Mouse (Mus musculus) mouse embryonic stem cell (cell line): Measurements from ENCODE around the gene Pga5.

ENCODE experiments used
- in situ Hi-C, 2 experiments: fragments of 300-500 bp; cut with MboI; formaldehyde crosslinking; loops; 1 replicate in 1 of 2; 3 replicates in 1 of 2; pipeline ENCODE4 v1.14.3; 2019 to 2020; ENCODE audit warnings: low sequenced_read_pairs in 2 of 2, low pct_unique_long_range_greater_than_20kb in 1 of 2, mixed read lengths in 1 of 2; ENCODE audit not compliant: unreplicated experiment in 1 of 2

The Pga5 gene

DNA sequence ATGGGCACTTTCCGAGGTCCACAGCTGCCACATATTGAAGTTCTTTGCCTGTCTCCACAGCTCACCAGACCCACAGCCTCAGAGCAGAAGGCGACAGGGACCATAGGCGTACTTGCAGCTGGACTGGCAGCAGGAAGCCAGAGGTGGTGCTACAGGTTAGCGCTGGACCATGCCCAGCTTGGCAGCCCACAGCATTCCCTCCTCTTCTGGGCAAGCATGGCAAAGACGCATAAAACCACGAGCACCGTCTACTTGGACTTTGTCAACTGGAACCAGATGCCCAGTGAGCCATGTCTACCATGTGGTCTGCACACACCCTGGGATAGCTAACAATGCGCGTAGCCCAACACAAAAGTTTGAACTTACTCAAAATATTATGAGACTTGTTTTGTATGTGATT is 7.2 kb upstream of the Pga5 start:
- in situ Hi-C loops: no loop called here

DNA sequence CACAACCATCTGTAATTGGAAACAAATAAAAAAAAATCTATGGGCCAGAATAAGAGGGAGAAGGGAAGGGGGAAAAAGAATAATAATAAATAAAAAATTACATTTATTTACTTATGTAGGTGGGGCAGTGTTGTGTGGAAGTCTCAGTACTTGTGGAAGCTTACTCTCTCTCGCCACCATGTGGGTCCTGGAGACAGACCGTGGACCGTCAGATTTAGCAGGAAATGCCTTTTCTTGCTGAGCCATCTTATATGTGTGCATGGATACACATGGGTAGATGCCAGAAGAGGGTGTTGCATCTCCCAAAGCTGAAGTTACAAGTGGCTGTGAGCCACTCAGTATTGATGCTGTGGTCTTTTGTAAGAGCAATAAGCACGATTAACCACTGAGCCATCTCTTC is 3.7 kb upstream of the Pga5 start:
- in situ Hi-C loops: no loop called here

DNA sequence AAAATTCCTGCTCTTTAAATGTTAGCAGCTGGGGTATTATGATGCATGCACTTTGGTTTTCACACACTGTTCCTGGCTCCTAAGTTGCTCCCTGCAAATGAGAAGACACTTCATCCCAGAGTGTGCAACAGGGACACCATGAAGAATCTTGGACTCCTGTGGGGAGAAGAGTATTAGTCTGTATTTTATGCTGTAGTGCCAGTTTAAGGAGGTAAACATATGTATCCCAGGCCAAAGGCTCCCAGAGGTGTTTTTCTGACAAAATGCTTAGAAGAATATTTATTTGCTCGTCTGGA is 849 bp upstream of the Pga5 start:
- in situ Hi-C loops: no loop called here

DNA sequence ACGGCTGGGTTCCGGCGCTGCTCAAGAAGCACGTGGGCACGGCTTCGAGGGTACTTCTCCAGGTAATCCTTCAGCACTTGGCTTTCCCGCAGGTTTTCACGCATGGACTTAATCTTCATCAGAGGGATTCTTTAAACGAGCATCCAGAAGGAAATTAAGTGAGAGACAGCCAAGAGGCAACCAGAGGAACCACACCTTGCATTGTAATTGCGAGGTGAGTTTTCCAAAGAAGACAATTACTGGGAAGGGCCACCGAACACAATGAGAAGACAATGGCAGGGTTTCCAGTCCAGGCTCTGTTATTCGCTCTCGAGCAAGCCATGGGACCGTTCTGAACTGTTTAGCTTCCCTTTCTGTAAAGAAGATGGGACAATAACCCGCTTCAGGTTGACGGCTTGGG is 1.2 kb downstream of the Pga5 start:
- in situ Hi-C loops: no loop called here

DNA sequence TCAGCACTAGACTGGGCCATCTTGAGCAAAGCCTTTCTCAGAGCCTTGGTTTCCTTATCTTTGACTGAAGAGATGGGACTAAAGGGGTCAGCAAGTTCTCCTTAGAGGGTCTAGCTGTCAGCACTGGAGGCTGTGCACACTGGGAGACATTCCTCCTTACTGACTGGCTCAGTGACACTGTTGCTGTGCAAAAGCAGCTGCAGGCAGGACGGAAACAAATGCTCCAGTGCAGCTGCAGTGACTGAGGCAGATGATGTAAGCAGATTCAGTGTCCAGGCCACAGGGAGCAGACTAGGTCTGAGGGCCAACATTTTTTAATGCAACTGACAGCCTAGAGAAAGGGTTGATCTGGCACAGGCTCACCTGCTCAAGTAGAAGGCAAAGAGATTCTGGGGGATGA is 4.6 kb downstream of the Pga5 start:
- in situ Hi-C loops: no loop called here

DNA sequence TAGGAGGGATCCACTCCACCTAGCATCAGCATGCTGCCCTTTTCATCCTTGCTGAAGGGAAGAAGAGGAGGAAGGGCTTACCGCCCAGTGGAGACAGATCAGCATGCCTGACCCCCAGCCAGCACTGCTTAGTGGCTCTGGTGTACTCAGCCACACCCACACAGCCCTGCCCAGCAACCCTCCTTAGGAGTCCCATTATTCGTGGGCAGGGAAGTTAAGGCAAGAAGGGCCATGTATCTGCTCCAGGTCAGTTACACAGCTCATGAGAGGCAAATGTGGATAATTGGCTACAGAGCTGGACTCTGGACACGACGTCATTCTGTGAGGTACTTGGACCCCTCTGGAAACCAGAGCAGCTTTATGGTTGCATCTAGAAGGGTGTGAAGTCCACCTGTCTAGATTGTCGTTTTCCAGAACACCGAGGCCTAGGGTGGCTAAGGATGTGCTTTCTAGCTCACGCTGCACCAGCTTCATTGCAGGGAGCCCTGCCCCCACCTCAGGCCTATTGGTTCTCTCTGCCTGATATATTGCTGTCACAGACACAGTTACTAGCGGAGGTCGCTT is 5.9 kb downstream of the Pga5 start:
- in situ Hi-C loops: no loop called here

DNA sequence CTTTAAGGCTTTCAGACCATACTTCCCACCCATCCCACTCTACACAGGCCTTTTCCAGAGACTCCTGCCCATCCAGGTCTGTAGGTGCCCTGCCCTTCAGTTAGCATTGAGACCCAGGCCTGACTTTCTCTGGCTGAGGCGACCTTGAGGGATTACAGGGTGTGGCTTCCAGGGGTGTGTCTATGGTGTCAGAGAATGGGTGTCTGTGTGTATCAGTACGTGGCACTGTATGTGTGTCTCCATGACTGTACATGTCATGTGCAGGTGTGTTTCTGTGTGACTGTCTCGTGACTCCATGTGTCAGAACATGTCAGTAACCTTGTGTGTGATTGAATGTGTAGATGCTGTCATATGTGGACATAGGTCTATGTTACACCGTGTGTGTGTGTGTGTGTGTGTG is 6.6 kb downstream of the Pga5 start:
- in situ Hi-C loops: no loop called here

DNA sequence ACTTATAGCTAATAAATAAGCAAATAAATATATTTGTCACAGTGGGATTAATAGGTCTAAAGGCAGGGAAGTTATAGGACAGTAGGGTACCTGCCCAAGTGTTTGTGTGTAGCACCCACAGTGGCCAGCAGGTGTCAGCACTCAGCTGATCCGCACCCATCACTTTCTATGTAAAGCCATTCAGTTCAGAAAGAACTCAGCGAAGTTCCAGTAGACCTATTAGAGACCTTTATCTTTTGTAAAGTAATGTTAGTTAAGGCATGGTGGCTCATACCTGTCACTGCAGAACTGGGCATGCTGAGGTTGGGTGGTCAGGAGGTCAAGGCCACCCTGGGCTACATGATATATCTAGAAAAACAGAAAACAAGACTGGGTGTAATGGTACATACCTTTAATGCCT is 12.4 kb downstream of the Pga5 start:
- in situ Hi-C loops: loop anchor here in 1 of 2 experiments (5.0 kb wide), 1 partner anchor 37 kb away; no protein-coding TSS in a partner anchor

DNA sequence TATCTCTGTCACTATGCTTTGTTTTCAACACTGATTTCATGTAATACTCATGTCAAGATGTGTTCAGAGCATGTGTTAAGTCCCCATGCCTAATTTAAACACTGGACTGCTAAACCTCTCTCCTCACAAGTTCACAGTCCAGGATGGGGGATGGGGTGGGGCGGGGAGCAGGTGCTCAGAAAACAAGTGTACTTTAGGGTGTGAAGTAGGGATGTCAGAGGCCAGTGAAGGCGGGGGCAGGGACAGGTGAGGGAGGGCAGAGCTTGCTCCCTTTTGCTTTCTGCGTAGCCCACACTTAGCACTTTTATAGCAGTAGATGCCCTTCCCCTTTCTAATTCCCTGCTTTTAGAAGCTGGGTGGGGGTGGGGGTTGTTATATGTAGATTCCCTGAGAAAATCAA is 12.8 kb downstream of the Pga5 start:
- in situ Hi-C loops: loop anchor here in 1 of 2 experiments (5.0 kb wide), 1 partner anchor 37 kb away; no protein-coding TSS in a partner anchor

DNA sequence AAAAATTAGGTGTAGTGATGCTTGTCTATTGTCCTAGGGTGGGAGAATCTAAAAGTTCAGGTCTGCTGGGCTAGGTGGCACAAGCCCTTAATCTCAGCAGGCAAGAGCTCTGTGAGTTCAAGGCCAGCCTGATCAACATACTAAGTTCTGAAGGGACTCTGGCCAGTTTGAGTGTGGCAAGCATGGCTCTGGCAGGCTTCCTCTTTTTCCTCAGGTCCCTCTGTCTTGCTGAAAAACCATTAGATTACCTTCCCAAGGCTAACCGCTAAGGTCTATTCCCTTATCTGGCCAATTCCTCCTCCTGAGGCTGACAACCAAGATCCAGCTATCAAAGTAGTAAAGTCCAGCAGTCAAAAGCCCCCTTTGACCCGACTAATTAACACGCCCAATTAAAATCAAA is 15.2 kb downstream of the Pga5 start:
- in situ Hi-C loops: no loop called here

DNA sequence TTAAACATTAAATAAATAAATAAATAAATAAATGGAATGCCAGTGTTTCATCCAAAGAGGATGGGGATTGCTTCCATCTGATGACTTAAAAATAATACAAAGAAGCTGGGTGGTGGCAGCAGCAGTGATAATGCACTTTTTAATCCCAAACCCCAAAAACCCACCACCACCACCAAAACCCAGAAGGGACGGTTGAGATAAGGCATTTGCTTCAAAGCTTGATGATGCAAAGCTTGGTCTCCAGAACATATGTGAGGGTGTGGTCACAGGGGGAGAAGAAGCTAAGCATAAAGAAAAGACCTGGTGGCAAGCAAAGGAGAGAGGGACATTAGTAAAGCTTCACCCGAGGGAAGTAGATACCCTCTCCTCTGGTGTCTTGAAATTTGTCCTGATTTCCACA is 16.0 kb downstream of the Pga5 start:
- in situ Hi-C loops: no loop called here

DNA sequence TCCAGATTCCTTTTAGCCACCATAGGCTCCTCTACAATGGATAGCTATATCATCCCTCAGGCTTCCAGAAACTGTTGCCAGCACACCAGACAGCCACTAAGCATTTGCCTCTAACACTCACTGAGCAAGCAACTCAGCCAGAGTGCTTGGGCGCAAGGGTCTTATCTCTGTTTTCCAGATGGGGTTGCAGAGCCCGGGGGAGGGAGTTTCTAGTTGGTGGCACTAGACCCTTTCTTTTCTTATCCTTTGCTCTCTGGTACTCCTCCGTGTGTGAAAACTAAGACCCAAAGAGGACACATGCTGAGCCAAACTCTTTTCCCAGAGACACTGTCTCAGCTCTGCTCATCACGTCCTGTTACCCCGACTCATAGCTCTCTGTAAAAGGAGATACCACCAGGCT is 16.5 kb downstream of the Pga5 start:
- in situ Hi-C loops: no loop called here

DNA sequence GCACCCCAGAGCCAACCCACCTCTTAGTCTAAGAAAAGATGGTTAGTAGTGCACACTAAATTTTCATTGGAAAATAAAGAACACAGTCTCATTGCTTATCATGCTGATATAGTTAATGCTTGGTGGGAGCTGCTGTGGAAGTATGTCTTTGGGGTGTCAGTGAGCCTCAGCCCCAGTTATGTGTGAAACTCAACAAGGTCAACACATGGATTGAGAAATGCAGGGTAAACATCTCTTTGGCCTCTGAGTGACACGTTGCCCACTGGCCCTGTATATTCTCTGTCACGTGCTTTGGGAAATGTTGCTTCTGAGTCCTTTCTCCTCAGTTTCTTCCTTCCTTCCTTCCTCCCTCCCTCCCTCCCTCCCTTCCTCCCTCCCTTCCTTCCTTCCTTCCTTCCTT is 19.5 kb downstream of the Pga5 start:
- in situ Hi-C loops: no loop called here

DNA sequence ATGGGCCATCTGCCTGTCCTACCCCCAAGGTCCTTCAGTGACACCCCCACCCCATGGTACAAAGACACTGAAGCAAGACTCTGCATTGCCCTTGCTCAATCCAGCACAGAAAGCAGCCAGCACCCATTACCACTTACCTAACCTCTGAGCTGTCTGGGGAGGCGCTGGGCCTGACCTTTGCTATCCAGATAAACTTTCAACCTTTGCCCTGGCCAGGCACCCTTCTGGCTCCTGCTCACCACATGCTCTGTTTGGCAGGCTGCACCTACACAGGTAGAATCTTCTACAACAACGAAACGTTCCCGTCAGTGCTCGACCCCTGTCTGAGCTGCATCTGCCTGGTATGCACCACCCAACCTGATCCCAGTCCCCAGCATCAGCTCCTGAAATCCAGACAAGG is 20.1 kb downstream of the Pga5 start:
- in situ Hi-C loops: no loop called here

DNA sequence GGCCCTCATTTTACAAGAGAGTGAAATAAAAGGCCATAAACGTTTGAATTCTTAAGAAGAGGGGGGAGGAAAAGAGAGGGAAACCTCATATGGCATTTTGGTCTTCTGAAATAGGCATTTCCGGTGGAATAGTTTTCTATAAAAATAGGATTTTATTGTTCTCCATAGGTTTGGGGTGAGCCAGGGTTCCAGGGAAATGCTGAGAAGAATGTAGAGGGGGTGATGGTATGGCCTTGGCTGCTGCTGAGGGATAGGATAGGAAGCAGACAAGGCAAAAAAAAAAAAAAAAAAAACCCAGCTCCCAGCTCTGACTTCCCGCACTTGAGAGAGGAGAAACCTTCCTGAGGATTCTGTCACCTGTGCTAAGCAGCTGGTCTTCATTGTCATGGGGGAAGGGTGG is 21.8 kb downstream of the Pga5 start:
- in situ Hi-C loops: no loop called here

DNA sequence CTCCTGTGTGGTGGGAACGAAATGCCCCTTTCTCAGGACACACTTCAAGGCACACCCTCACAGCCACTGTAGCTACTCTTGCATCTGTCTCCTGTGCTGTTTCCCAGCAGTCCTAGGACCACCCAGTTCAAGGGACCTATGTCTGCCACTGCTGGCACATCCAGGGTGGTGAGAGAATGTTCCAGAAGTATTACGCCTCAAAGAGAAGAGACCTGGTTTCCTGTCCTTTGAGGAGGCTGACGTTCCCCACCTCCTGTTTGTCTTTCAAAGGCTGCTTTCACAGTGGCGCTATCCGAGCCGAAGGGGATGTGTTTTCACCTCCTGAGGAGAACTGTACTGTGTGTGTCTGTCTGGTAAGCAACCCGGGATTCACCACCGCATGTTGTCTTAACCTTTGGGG is 29.7 kb downstream of the Pga5 start:
- in situ Hi-C loops: no loop called here

DNA sequence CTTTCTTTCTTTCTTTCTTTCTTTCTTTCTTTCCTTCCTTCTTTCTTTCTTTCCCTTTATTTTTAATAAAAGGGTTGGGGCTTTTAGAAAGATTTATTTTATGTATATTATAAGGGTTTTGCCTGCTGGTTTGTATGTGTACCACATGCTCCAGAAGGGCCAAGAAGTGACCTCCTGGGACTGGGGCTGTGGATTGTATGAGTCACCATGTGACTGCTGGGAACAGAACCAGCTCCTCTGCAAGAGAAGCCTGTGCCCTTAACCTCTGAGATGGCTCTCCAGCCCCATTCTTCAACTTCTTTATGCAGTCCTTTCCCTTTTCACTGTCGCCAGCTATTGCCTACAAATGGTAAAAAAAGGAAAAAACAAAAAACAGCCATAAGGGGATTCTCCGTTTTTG is 32.3 kb downstream of the Pga5 start:
- in situ Hi-C loops: no loop called here

DNA sequence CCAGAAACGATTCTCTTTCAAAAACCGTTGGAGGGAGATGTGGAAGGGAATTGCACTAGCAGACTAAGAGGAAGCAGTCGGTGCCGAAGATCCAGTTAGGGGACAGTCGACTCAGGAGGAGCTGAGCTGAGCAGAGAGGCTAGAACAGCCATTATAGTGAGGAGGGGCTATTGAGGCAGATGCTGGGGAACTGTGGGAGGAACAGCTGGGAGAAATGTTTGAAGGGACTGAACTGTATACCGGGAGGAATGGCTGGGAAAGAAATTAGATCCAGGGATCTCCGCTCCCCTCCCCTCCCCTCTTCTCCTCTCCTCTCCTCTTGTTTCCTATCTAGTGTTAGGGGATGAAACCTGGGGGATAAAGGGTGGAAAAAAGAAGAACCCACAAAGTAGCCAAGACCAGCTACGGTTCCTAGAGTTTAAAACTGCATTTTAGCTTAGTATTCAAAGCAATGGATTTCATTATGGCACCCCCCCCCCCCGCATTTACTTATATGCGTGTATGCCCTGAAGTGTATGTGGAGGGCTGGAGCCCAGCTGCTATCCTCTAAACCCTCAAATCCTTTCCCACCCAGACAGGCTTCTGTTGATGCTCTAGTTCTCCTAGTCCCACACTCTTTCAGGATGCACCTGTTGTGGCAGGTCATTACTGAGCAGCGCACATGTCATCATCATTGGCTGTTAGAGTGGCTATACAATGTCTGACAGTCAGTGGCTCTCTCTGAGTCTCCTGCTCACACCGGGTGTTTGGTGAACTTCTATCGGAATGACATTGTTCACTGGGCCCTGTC is 37.1 kb downstream of the Pga5 start:
- in situ Hi-C loops: no loop called here

DNA sequence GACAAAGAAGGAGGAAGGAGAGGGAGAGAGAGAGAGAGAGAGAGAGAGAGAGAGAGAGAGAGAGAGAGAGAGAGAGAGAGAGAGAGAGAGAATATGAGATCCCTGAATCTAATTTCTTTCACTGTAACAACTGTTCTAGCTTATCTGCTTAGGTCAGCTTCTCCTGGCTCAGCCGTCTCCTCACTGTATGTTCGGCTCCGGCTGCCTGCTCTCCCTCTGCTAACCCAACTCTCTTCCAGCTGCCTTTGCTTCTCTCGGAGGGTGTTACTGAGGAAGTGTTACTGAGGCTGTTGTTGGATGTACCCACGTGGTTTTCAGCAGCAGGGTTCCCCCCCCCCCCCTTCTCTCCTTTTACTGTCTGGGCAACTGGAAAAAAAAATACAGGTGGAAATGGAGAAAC is 37.8 kb downstream of the Pga5 start:
- in situ Hi-C loops: no loop called here

DNA sequence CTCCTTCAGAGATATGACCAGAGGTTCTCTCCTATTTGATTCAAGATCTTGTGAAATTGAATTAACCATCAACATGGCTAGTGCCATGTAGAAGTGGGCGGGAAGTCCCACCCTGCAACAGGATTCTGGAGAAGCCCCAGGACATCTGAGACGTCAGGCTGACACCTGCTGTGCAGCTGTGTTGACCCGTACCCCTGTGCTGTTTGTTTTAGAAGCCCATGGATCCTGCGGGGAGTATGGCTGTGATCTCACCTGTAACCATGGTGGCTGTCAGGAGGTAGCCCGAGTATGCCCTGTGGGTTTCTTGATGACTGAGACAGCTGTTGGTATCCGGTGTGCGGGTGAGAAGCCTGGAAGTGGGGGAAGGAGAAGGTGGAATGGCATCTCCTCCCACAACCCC is 40.0 kb downstream of the Pga5 start:
- in situ Hi-C loops: no loop called here
